Mouse (Mus musculus): ENCODE measurements around the gene Plcb1.

Plcb1 gene

DNA sequence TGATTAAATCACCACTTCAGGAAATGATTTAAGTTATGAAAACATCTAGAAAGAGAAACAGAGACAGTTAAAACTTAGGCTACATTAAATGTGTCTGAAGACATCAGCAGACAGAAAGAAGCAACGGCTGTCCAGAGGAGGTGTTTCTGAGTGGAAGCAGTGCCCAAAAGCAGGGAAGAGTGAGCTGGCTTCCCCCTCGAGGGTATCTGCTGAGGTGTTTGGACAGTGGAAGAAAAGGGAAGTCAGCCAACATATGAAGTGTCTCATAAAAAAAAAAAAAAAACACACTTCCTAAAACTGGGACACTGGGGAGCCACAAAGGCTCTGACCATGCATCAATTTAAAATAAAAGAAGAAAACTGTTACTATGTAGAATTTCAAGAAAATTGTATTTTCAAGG is 625.8 kb downstream of the Plcb1 start:
- no peak for DNase-seq (ENCODE audit: low spot score in 2 of 2)

DNA sequence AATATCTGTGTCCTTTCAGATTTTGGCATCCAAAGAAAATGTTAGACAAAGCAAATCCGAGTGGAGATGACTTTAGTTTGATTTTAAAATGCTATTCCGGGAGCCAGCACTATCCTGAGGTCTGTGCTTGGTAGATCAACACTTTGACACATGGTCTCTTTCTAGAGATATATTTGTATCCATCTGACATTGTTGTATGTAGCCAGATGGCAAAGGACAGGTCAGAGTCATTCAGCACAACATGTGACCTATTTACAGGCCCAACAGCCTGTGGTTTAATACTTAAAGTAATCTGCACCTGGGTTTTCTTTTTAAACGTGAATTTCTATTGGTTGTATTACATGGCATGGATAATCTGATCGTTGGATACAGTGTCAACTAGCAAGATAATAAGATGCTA is 629.3 kb downstream of the Plcb1 start:
- DNase-seq (ENCODE audit: low spot score in 2 of 2): no peak

DNA sequence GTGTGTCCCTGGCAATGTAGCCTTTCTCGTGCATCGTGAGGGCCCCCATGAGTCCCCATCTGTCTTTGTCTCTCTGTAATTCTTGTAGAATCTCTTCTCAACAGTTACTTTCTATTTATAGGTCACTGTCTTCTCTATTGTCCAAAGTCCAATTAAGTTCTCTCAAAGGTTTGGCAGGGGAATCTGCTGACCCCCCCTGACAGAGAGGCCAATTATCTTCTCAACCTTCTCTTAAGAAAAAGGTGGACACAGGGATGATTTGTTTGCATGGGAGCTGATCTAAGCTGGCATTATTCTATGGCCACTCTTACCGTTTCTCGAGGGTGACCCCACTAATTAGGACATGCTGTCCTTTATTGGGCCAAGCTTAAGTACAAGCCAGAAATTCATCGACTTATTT is 633.4 kb downstream of the Plcb1 start:
- no peak for DNase-seq (ENCODE audit: low spot score in 2 of 2)

DNA sequence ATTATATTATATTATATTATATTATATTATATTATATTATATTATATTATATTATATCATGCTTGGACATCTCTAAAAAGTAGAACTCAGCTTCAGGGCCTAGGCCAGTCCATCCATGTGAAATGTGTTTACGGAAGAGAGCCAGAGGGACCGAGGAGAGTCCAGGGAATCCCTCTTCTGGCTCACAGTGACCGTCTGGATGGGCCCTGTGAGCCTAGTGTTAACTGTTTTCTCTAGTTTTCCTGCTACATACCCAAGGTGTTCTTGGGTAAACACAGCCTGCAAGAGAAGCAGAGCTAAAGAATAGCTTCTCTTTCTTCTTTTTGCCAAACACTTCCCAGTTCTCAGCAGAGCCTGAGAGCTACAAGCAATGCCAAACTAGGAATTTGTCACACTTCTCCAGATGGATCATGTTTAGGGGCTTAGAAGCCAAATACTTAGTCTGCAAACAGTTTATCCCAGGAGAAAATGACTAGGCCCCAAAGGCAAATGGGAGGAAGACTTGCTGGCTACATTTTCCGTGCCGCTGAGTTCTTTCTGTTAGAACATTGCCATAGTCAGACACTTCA is 649.2 kb downstream of the Plcb1 start:
- DNase-seq (ENCODE audit: low spot score in 2 of 2): no peak

DNA sequence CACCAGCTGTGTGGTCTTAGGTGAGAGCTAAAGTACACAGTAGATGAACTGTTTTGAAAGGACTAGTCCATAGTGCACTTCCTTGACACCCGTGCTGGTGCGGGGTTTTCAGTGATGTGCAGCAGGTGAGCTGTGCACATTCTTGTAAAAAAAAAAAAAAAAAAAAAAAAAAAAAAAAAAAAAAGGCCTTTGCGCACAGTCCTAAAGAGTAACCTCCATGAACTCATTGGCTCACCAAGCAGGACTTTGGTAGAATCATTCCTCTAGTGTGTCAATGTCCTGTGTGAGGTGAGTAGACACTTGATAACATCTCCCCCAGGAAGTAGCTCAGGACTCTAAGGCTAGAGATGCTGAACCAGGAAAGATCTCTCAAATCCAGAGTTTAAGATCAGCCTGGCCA is 653.2 kb downstream of the Plcb1 start:
- DNase-seq (ENCODE audit: low spot score in 2 of 2): no peak

DNA sequence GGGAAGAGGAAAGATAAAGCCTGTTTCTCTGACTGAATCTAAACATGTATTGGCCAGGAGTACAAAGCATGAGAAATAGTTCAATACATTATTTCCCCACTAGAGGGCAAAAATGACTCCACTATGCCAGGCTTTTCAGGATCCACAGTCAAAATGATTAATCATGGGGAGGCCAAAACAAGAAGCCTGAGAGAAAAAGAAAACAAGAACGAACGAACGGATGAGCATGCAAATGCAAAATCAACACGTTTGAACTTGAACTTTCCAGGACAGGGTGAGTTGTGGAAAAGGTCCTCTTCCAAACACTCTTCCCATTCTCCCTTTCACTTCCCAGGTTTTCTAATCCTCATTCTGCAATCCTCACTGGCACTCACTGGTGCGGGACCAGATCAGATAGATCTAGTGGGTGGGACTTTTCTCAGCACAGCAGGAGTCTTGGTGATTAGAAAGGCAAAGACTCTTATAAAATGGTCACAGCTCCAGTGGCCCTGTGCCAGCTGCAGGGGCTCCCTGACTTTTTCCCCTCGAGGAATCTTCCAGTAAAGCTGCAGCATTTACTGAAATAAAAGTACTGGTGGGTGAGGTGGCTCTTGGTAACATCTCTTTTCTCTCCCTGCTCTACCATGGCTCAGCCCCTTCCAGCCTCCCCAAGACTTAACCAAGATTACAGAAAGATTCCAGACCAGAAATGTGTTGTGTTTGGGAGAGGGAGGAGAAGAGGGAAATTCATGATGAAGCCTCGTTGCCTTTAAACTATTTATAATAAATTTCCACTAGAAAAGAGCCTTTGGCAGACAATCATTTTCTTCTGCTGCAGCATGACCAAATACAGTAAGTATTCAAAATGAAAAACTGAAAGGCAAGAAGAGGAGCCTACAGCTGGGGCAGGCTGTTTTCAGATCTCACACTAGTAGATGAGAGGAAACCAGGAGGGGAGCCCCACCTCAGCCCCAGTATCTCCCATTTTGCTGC is 654.0 kb downstream of the Plcb1 start:
- DNase-seq (ENCODE audit: low spot score in 2 of 2): no peak

DNA sequence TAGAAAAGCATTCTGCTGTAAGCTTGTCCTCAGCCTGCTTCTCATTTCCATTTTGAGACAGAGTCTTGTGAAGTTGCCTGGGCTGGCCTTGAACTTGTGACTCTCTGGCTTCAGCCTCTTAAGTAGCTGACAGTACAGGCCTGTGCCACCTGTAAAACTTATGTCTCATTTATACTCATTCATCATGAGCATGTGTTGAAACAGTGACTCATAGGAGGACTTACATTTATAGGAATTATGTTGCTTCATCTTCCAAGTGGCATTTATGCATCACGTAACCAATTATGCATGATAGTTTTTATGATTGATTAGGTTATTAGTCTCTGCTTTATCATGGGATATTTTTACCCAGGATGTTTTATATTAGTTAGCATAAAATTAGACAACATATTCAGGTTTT is 667.7 kb downstream of the Plcb1 start:
- no peak for DNase-seq (ENCODE audit: low spot score in 2 of 2)

DNA sequence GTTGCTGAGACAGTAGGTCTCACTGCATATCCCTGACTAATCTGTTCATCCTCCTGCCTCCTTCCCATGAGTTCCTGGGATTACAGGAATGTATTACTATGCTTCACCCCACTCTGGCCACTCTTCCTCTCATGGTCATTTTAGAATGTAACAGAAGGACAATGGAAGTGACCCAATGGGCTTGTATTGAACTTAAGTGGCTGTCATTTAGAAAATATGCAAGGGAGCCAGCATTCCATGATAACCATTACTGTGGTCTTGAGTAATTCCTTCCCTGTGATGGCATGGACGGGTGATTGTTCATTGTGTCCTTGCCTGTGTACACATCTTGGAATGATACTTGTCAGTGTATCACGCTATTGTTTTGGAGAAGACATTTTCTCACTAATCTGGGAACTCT is 668.1 kb downstream of the Plcb1 start:
- no peak for DNase-seq (ENCODE audit: low spot score in 2 of 2)

DNA sequence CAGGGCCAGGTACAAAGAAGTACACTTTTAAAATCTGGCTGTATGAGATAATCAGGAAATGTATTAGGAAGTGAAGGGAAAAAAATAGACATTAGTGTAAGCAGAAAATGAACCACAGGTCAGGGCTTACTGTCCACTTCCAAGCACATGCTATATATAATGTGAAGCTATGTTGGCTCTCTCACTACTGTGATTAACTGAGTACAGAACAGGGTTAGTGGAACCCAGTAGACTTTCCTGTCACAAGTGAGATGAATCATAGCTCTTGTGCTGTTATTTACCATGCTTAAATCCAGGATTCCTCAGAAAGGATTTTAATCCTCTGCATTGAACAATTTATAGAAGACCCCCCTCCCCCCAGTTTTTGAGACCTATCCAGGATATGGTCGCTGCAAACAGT is 668.6 kb downstream of the Plcb1 start:
- no peak for DNase-seq (ENCODE audit: low spot score in 2 of 2)

DNA sequence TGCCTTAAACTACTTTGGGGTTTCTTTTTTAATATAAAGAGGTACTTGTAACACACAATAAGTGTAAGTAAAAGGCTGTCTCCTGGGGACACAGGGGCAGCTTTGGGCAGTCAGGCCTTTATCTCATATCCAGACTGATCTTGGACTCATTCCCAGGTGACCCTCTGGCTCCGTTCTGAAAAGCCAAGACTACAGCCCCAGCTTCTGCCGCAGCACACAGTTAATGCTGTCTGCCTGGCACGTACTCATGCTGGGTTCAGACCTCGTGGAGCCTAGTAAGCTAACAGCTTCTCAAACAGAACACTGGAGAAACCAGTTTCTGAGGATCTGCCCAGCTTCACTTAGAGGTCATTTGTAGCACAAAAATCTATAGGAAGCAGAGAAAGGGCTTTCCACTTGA is 682.0 kb downstream of the Plcb1 start:
- no peak for DNase-seq (ENCODE audit: low spot score in 2 of 2)

DNA sequence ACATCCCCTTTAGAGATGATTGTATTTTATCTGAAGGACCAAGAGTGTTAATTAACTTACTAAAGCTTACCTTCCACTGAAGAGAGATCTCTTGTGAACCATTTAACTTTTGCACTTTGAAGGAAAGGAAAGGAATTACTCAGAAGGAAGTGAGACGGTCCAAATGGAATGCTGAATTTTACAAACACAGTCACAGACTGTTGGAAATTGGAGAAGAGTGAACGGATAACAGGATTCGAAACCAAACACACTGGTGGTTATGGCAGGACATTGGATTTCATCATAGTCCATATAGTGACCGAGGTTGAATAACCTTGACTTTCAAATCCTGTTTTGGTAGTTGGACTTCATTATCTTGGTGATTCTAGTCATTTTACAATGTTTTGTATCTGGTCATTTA is 688.2 kb downstream of the Plcb1 start:
- DNase-seq (ENCODE audit: low spot score in 2 of 2): no peak

DNA sequence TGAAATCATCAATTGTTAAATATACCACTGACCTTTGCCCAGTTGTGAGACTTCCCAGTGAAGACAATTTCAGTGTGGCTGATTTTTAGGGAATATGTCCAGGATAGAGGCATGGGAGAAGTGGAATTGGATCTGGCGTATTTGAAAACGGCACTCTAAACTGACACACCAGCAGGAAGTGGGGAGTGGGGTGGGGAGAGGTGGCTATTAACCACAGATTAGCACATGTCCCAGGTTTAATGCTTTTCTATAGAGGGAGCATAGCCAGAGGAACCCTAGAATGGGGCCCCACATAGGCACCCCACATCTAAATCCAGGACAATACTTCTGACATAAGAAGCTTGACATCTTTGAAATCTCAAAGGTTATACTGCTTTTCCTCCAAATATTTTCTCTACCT is 699.4 kb downstream of the Plcb1 start:
- no peak for DNase-seq (ENCODE audit: low spot score in 2 of 2)

DNA sequence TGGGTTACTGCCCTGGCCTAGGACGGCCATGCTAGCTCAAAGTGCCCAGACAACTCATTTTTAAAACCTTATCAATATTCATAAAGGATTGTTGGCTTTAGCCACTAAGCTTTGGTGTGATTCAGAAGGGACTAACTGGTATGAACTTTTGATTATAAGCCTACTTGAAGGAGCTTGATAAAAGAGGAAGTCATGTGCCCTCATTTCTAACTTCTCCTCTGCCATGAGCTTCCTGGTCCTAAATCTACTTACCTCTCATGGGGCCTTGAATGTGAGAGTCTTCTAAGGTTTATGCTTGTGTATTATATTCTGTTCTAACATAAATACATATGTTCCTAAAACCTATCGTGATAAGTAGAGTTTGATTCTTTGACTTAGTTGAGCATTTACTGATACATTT is 702.4 kb downstream of the Plcb1 start:
- no peak for DNase-seq (ENCODE audit: low spot score in 2 of 2)

DNA sequence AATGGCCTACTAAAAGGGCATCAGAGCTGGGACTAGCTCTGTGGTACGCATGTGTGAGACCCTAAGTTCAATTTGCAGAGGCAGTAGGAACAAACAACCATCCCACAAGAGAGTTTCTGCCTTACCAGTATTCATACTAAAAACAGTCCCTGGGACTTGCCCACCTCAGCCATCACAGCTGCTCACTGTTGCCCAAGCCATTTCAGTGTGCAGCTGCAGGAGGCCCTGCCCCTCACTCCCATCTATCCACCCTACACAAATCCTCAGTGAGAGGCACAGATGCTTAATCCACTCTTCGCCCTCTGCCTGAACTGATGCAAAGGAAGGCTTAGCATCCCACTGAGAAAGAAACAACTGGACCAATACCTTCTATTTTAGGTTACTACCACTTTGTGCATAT is 703.3 kb downstream of the Plcb1 start:
- DNase-seq (ENCODE audit: low spot score in 2 of 2): no peak

DNA sequence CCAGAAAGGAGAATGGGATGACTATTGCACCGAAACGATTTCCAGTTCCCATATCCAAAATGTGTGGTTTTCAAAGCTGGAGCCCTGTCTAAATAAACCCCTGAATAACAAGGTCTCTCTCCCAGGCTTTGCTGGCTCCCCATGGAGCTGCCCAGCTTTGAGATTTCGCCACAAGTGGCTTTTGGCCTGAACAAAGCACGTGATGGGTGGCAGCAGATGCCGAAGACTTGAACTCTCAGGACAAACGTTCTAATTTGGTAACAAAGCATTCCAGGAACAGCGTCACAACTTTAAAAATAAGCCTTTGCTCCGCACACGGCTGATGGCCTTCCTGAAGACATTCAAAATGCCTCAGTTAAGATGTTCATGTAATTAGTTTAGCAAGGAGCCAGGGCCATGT is 706.9 kb downstream of the Plcb1 start:
- no peak for DNase-seq (ENCODE audit: low spot score in 2 of 2)

DNA sequence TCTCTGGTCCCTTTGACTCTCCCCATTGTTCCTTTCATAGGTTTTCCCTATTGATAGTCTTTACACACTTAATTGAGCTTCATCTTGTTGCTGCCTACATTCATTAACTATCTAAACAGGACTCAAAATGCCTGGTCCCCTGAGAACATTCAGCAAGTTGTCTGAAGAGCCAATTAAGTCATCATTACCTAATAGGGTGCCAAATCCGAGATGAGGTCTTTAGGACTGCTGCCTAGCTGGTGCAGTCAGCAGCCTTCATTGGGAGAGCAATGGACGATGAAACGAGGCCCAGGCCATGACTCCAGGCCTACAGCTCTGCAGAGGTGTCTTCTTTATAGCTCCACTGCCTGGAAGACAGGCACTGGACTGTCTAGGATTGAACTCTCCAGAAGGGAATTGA is 710.7 kb downstream of the Plcb1 start:
- DNase-seq (ENCODE audit: low spot score in 2 of 2): no peak

DNA sequence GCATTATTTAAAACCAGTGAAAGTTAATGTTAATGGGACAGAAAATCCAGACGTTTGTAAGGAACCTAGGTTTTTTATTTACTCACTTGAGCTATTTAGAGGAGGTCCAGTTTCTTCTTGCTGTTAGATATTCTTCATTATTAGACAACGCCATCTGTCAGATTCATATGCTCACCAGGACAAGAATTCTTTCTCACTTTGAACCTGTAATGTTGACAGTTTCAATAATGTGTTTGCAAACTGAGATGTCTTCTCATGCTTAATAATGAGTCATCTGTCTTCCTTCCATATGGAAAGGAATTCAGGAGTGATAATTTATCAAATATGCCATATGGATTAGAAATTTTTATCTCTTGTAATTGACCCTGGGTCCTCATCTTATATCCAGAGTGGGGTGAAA is 711.4 kb downstream of the Plcb1 start:
- DNase-seq (ENCODE audit: low spot score in 2 of 2): no peak

DNA sequence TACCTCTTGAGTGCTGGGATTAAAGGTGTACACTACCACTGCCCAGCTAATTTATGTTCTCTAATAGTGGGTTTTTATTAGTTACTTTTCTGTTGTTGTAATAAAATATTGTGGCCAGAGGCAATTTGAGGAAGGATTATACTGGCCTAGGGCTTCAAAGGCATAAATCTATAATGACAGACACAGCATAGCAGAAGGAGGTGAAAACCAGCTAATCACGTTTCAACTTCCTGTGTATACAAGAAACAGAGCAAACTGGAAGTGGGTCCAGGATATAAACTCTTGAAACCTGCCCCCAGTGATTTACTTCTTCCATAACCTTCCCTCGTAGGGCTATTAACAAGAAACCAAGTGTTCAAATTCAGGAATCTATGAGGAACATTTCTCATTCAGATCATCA is 715.0 kb downstream of the Plcb1 start:
- no peak for DNase-seq (ENCODE audit: low spot score in 2 of 2)

DNA sequence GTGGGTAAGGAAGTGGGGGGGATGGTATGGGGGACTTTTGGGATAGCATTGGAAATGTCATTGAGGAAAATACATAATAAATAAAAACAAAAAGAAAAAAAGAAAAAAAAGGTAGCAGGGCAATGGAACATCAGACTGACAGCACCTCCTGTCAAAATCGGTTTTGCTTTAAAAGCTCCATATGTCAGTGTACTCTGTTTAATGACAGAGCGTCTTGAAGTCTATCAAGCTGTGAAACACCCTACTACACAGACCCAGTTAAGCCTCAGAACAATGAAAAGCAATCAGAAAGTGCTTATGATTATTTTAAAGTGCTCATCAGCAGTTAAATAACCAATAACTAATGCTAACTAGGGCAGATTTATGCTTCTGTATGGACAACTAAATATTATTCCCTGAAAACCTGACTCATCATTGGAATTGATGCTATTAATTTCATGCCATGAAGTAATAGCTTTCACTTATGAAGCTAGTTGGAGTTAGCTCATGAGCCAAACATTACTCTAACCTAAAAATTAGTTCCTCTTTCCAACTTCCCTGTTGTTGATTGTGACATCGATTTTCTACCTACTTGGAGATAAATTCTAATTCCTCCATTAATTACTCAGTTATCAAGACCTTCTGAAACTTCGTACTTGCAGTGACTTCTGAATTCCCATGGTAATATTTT is 717.6 kb downstream of the Plcb1 start:
- DNase-seq (ENCODE audit: low spot score in 2 of 2): no peak

DNA sequence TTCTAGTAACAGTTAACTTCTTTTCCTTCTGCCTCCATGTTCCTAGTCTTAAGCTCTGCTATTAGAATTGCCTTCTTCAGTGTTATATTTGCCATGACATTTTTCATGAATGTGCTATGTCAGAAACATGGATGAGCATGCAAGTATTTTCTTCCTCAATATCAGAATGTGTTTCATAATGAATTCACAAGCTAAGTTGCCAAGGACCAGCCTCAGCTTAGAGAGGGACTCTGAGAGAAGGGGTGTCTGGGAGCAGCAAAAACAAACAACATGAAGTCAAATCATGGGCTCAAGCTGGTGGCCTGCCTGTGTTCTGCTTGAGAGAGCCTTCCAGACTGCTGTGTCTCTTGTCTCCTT is 718.1 kb downstream of the Plcb1 start:
- no peak for DNase-seq (ENCODE audit: low spot score in 2 of 2)

DNA sequence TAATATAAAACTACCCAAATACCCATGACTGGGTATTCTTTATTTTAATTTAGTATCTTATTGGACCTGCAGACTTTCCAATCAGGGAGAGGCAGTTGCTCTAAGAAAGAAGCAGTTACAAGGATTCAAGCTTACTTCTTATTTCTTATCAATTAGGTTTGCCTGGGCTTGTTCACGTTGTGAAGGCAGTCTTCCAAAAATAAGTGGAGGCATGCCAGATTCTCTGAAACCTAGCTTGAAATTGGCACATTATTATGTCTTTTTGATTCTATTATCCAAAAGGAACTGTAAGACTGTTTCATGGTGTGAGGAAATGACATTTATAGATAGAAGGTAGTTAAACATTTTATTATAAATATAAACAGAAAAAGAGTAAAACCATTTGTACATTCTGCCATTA is 721.2 kb downstream of the Plcb1 start:
- DNase-seq (ENCODE audit: low spot score in 2 of 2): no peak

DNA sequence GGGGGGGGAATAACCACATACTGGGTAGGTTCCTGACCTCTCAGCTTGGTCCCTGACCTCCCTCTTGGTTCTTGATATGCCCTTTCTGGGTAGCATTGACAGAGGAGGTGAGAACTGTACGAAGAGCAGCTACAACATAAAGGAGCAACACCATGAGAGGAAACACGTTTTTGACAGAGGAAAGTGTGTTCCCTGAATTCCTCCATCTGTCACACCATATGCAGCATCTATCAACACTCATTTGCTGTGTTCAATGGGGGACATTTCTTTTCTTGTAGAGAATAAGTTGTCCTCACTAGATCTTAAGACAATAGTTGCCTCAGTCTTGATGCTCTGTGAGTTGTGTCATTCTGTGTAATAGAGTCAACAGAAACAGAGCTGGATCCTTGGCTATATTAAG is 733.1 kb downstream of the Plcb1 start:
- DNase-seq (ENCODE audit: low spot score in 2 of 2): no peak
